Mouse (Mus musculus) liver, embryonic 11.5 days (tissue): Measurements from ENCODE around the gene Ncan. TPM values are rescaled to one million over a fixed set of nuclear protein-coding genes. Genes with fewer than 3 reads are reported as not detected.
A peak's percentile ranks its signal among the peaks of the same experiment; 100 is the strongest.

ENCODE experiments used
- ATAC-seq: fragments of 200-750 bp; cut with Nextera tagmentation; replicated peaks from 2 replicates; pipeline ENCODE4 v1.8.0; 2017; ENCODE audit warnings: moderate number of reproducible peaks, mild to moderate bottlenecking, moderate TSS enrichment, moderate library complexity; ENCODE audit not compliant: low FRiP score
- DNase-seq: peaks from one replicate; pipeline ENCODE4 v3.0.0-alpha.2; 2017; ENCODE audit warnings: low spot score
- H3K27ac ChIP-seq: fragments of 300-500 bp; sonication (generic); 2 replicates; pipeline ENCODE4 v1.5.1; 2014; ENCODE audit warnings: mild to moderate bottlenecking, low read depth, low read length, control low read depth
- H3K27me3 ChIP-seq: fragments of 300-500 bp; sonication (generic); replicated peaks from 2 replicates; pipeline ENCODE4 v1.6.1; 2014; ENCODE audit warnings: low read length, mixed read lengths; ENCODE audit not compliant: control insufficient read depth, insufficient read depth
- H3K36me3 ChIP-seq: fragments of 300-500 bp; sonication (generic); 2 replicates; pipeline ENCODE4 v1.6.1; 2014; ENCODE audit warnings: mild to moderate bottlenecking, low read length, moderate library complexity, mixed read lengths; ENCODE audit not compliant: control insufficient read depth, insufficient read depth
- H3K4me1 ChIP-seq: fragments of 300-500 bp; sonication (generic); replicated peaks from 2 replicates; pipeline ENCODE4 v1.6.1; 2014; ENCODE audit warnings: low read length, mixed read lengths; ENCODE audit not compliant: control insufficient read depth, insufficient read depth
- H3K4me2 ChIP-seq: fragments of 300-500 bp; sonication (generic); 2 replicates; pipeline ENCODE4 v1.6.1; 2014; ENCODE audit warnings: mild to moderate bottlenecking, control low read depth, moderate library complexity
- H3K4me3 ChIP-seq: fragments of 300-500 bp; sonication (generic); 2 replicates; pipeline ENCODE4 v1.5.1; 2014; ENCODE audit warnings: low read depth, low read length, control low read depth
- H3K9ac ChIP-seq: fragments of 300-500 bp; sonication (generic); 2 replicates; pipeline ENCODE4 v1.6.1; 2014; ENCODE audit warnings: low read depth, low read length, control low read depth
- H3K9me3 ChIP-seq: fragments of 300-500 bp; sonication (generic); 2 replicates; pipeline ENCODE4 v1.6.1; 2016; ENCODE audit warnings: low read length, inconsistent platforms, mixed read lengths; ENCODE audit not compliant: control insufficient read depth
- WGBS: fragments of 180-500 bp; shearing (Covaris S2); extraction: QIAGEN DNeasy Blood & Tissue Kit; methylation state at CpG from one replicate; pipeline ENCODE4 v1.1.7; 2014; 5-methylcytosine and 5-hydroxymethylcytosine counted together
- polyA plus RNA-seq: library from polyadenylated mRNA; unstranded; fragments of >200 nt; fragmentation: Nextera tagmentation; extraction: Ambion mirVana; gene quantifications from 2 replicates; pipeline ENCODE4 v1.2.1, GENCODE M21; 2014

Gene Ncan
- polyA plus RNA-seq, 1 experiment from 2014 or later: 0.15 TPM

DNA sequence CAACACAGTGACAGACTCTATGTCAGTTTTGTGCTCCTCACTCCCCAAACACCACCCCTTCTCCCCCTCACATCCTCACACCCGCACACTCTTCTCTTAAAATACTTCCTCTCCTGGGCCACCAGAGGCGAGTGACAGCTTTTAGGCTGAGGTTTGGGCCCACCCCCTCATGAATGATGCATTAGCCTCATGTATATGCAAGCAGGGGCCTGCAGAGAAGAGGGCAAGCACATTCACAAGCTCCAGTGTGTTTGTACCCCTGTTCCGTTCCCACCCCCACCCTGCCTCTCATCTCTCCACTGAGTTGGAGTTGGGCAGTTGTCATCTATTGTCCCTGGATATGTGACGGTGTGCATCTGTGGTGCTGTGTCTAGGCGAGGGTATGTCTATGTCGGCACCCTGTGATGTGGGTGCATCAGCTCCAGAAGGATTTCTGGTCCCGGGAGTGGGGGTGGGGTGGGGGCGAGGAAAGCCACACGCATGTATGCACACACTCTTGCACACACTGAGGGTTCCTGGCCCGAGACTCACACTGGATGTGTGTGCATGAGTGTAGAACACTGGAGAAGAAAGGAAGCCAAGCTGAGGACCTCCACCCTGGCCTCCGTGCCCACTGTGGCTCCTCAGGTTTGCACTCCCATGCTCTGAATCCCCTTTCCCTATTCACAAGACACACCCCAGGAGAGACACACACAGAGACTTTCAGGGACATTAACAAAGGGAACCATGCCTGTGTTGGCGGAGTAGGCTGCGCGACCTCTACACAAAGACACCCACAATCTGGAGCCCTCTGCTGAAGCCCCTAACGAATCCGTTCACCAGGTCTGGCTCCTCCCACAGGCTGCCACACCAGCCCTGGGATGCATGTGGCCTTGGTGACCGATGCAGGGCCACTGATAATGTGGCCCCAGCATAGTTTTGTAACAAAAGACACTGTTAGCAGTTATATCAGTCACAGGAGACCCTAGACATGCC lies 1.7 kb downstream of the Ncan start:
- ATAC-seq (no peak), DNase-seq (no peak)
- H3K9ac ChIP-seq: no peak overlapping the region
- no peak overlapping the region for H3K4me3 ChIP-seq
- no peaks in the 10 kb centered on the region for H3K9me3 ChIP-seq
- H3K4me1 ChIP-seq: no peaks in the 10 kb centered on the region
- no peak overlapping the region for H3K27ac ChIP-seq
- H3K27me3 ChIP-seq: peaks cover 77% of the 10 kb centered on the region
- H3K4me2 ChIP-seq: no peak overlapping the region
- no peaks in the 10 kb centered on the region for H3K36me3 ChIP-seq
- 19% methylated on average over 17 of the region's 17 CpGs for WGBS

DNA sequence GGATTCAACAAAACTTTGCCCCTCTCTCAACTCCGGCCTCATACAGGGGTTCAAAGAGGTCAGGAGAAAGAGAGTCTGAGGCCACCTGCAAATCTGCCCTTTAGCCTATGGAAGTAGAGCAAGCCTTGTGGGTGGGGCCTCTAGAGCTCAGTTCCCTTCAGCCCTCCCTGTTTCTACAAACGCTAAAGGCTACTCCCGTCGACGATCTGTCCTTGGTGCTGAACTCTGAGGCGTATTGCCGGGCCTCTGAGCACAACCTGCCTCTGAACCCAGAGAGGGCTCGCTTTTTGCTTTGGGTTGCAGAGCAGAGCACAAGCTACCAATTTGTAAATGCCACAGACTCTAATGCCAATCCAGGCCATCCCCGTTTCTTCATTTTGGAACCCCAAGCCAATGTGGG lies 3.1 kb downstream of the Ncan start:
- 6% methylated on average over 9 of the region's 9 CpGs for WGBS
- H3K4me2 ChIP-seq: no peak overlapping the region
- H3K9me3 ChIP-seq: no peaks in the 10 kb centered on the region
- H3K4me1 ChIP-seq: no peaks in the 10 kb centered on the region
- no peak overlapping the region for H3K4me3 ChIP-seq
- no peak overlapping the region for H3K27ac ChIP-seq
- ATAC-seq: no peak
- H3K36me3 ChIP-seq: no peaks in the 10 kb centered on the region
- peaks cover 91% of the 10 kb centered on the region for H3K27me3 ChIP-seq
- no peak overlapping the region for H3K9ac ChIP-seq
- DNase-seq: peak; percentile 45

- WGBS: 61% methylated on average over 13 of the region's 13 CpGs
- H3K4me1 ChIP-seq: no peaks in the 10 kb centered on the region
- no peak overlapping the region for H3K4me2 ChIP-seq
- H3K4me3 ChIP-seq: no peak overlapping the region
- no peak for DNase-seq
- no peaks in the 10 kb centered on the region for H3K9me3 ChIP-seq
- no peak overlapping the region for H3K27ac ChIP-seq
- no peak for ATAC-seq
- no peaks in the 10 kb centered on the region for H3K36me3 ChIP-seq
- peaks cover 99% of the 10 kb centered on the region for H3K27me3 ChIP-seq
- H3K9ac ChIP-seq: no peak overlapping the region
Observed at GRCm38 (mm10) chr8:70114892-70115291, 5.8 kb downstream of the Ncan start.

GRCm38 (mm10) chr8:70114488-70114887 lies 6.2 kb downstream of the Ncan start:
- Histone ChIP-seq H3K27me3 (peaks cover 99% of the 10 kb centered on the region), H3K4me3 (no peak overlapping the region), H3K4me2 (no peak overlapping the region), H3K4me1 (no peaks in the 10 kb centered on the region), H3K27ac (no peak overlapping the region), H3K9ac (no peak overlapping the region), H3K9me3 (no peaks in the 10 kb centered on the region), H3K36me3 (no peaks in the 10 kb centered on the region)
- ATAC-seq (no peak), DNase-seq (no peak)
- 25% methylated on average over 6 of the region's 6 CpGs for WGBS

DNA sequence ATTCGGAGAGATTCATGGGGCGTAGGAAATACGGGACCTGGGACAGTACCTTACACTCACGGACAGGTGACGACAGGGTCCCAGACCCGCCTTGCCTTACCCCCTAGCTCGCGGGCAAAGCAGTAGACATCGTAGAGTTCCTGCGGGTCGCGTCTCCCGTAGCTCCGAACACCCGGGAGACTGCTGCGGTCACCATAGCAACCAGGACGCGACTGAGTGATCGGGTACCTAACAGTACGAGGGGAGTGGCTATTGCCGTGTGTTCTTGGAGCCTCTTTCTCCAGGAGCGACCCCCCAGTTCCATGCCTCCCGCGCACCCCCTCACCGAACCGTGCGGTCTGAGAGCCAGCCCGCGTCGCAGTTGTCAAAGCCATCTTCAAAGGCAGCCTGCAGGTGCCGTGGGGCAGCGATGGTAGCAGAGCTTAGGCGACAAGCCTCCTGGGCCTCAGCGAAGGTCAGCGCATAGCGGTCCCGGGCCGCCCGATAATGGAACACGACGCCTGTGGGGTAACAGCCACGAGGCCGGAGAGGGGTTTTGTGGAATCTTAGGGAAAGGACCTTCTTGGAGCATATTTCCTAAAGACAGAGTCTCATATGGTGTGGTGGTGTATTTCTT lies 8.2 kb downstream of the Ncan start:
- H3K9ac ChIP-seq: no peak overlapping the region
- H3K4me2 ChIP-seq: no peak overlapping the region
- DNase-seq (no peak), ATAC-seq (no peak)
- H3K36me3 ChIP-seq: no peaks in the 10 kb centered on the region
- 11% methylated on average over 43 of the region's 43 CpGs for WGBS
- no peak overlapping the region for H3K4me3 ChIP-seq
- peaks cover 88% of the 10 kb centered on the region for H3K27me3 ChIP-seq
- H3K27ac ChIP-seq: no peak overlapping the region
- H3K9me3 ChIP-seq: no peaks in the 10 kb centered on the region
- no peaks in the 10 kb centered on the region for H3K4me1 ChIP-seq

DNA sequence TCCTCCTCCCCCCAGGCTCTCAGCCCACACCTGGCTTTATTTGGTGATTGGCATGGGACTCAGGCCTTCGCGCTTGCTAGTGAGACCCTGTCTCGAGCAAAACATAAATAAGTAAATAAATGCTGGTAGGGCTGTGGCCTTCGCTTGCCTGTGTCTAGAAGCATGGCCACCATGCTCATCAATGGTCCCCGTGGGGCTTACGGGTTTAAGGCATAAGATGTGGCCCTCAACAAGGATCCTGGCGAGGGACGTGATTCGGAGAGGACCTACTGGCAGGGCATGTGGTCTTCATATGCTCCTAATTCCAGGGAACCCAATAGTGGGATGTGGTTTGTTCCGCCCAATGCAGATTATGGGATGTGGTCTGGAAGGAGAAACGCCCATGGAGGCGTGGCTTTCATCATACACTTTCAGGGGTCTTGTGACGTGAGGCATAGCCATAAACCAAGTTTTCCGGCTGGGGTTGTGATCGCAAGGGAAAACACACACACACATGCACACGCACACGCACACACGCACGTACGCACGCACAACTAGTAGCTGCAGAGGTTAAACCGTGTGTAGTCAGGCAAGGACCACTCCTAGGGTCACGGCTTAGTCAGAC lies 9.4 kb downstream of the Ncan start:
- Histone ChIP-seq H3K36me3 (no peaks in the 10 kb centered on the region), H3K4me2 (no peak overlapping the region), H3K9me3 (no peaks in the 10 kb centered on the region), H3K27me3 (peaks cover 78% of the 10 kb centered on the region), H3K27ac (no peak overlapping the region), H3K9ac (no peak overlapping the region), H3K4me1 (no peaks in the 10 kb centered on the region), H3K4me3 (no peak overlapping the region)
- WGBS: 46% methylated on average over 23 of the region's 23 CpGs
- no peak for DNase-seq
- no peak for ATAC-seq

DNA sequence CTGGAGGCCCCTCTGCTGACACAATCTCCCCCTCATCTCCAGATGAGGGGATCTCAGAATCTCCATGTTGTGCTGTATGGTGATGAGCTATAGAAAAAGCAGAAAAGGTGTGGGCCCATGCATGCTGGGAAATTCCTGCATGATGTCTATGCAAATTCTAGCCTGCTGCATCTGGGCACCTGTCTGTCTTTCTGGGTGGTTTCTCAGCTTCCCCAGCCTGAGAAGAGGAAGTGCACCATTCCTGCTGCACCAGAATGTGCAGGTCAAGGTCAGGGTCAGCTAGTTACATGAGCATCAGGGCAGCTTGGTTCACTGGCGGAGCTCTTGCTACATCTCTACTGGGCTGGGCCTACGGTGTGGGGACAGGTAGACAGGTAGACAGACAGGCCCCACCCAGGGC lies 10.2 kb downstream of the Ncan start:
- 76% methylated on average over 2 of the region's 2 CpGs for WGBS
- Histone ChIP-seq H3K27ac (no peak overlapping the region), H3K27me3 (peaks cover 72% of the 10 kb centered on the region), H3K9ac (no peak overlapping the region), H3K4me1 (no peaks in the 10 kb centered on the region), H3K9me3 (no peaks in the 10 kb centered on the region), H3K4me2 (no peak overlapping the region), H3K36me3 (no peaks in the 10 kb centered on the region), H3K4me3 (no peak overlapping the region)
- no peak for ATAC-seq
- no peak for DNase-seq

- peaks cover 17% of the 10 kb centered on the region for H3K27me3 ChIP-seq
- ATAC-seq (no peak), DNase-seq (no peak)
- 69% methylated on average over 7 of the region's 7 CpGs for WGBS
- no peaks in the 10 kb centered on the region for H3K4me1 ChIP-seq
- H3K36me3 ChIP-seq: no peaks in the 10 kb centered on the region
- H3K9me3 ChIP-seq: no peaks in the 10 kb centered on the region
- no peak overlapping the region for H3K27ac ChIP-seq
- no peak overlapping the region for H3K9ac ChIP-seq
- H3K4me3 ChIP-seq: no peak overlapping the region
- H3K4me2 ChIP-seq: no peak overlapping the region
Observed at GRCm38 (mm10) chr8:70104922-70105321, 15.8 kb downstream of the Ncan start.
